Mouse (Mus musculus) erythroblast, embryonic 14.5 days (primary cell): Measurements from ENCODE around the gene Dctn2.

Source experiments
- GATA1 ChIP-seq: IDR thresholded peaks from 2 replicates; pipeline ENCODE4 v1.6.1; 2012; ENCODE audit warnings: low read length, inconsistent platforms, mixed read lengths
- TAL1 ChIP-seq: IDR thresholded peaks from 3 replicates; pipeline ENCODE4 v1.6.1; 2012; ENCODE audit warnings: low read length, inconsistent platforms, mixed read lengths

- TF ChIP-seq GATA1 (peak; percentile 57), TAL1 (no peak)
Measured at GRCm38 (mm10) chr10:127266112-127267091, at the start of gene Dctn2.
